Mouse (Mus musculus): ENCODE data around the gene Map1b.
A peak's percentile ranks its signal among the peaks of the same experiment; 100 is the strongest.

- TF ChIP-seq MAFK (IDR thresholded peaks at IDR 0.05; ENCODE audit: insufficient read depth, low read depth, low read length) (no peak), ZNF384 (IDR thresholded peaks at IDR 0.05; ENCODE audit: low read depth, low read length) (peak; percentile 53; the same call in 1 of the 2 replicates), CHD2 (IDR thresholded peaks at IDR 0.05; ENCODE audit: low read depth, low read length) (no peak)
Observed at GRCm38 (mm10) chr13:99537908-99538513, 21.7 kb upstream of the Map1b start.

All from ES-E14 (cell line).